Mouse (Mus musculus) monocyte, adult 5-6 weeks (primary cell): ENCODE measurements around the gene Vps4a. TPM values are rescaled to one million over a fixed set of nuclear protein-coding genes. Genes with fewer than 3 reads are reported as not detected.

Experiments used
- total RNA-seq: library from RNA; stranded (forward); fragments of 200-1000, 200-491, 200-594 nt; gene quantifications from 3 replicates; pipeline ENCODE4 v1.2.3, GENCODE M21; 2017

Gene Vps4a
- total RNA-seq, 1 experiment from 2014 or later: 44.7 TPM

Other genes starting within 250 kb of the Vps4a start
- 0.32 to 1.6 TPM (median 1.4 TPM) in 3 replicates for gene Has3, start 161.0 kb upstream of the Vps4a start, total RNA-seq
- gene Utp4, start 137.6 kb upstream of the Vps4a start, total RNA-seq: 11.8 to 14.7 TPM (median 13.0 TPM) in 3 replicates
- gene Sntb2, start 95.5 kb upstream of the Vps4a start, total RNA-seq: 11.4 to 17.9 TPM (median 13.6 TPM) in 3 replicates
- 7.6 to 22.4 TPM (median 8.8 TPM) in 3 replicates for gene Pdf, start 17.4 kb downstream of the Vps4a start, total RNA-seq
- gene Cog8, start 25.5 kb downstream of the Vps4a start, total RNA-seq: 12.4 to 21.3 TPM (median 19.2 TPM) in 3 replicates
- gene Nip7, start 25.7 kb downstream of the Vps4a start, total RNA-seq: 10.0 to 41.7 TPM (median 25.7 TPM) in 3 replicates
- not detected in 3 replicates for gene Tmed6, start 34.4 kb downstream of the Vps4a start, total RNA-seq
- 11.3 to 22.7 TPM (median 13.9 TPM) in 3 replicates for gene Terf2, start 65.3 kb downstream of the Vps4a start, total RNA-seq
- gene Cyb5b, start 119.4 kb downstream of the Vps4a start, total RNA-seq: 31.0 to 54.2 TPM (median 39.3 TPM) in 3 replicates